Mouse (Mus musculus): Measurements from ENCODE around the gene Ror2.

DNA sequence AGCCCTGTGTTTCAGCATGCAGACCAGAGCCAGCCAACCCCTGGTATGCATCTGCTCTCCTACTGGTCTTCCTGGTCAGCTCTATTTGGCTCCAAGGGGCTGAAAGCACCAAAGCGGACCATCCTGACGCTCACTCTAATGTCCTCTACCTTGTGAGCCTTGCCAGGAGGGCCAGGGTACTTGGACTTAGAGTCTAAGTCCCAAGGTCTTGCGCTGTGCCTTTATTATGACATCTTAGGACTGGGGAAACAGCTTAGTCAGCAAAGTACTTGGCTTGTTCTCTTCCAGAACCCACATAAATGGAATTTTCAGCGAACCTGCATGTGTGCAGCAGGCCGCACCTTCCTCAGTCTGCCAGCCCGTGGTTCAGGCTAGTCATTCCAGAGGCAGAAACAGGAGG, 93.6 kb downstream of the Ror2 start:
- TF ChIP-seq CTCF (IDR thresholded peaks at IDR 0.05; ENCODE audit: low read depth) (no peak), EP300 (optimal IDR thresholded peaks at IDR 0.05) (no peak)
